Mouse (Mus musculus): ENCODE results near the gene Myof. TPM values are rescaled to one million over a fixed set of nuclear protein-coding genes. Genes with fewer than 3 reads are reported as not detected.

Myof gene
- total RNA-seq (2012; rRNA removed) (0.29 and 0.30 TPM in 2 replicates), total RNA-seq (2014; rRNA removed) (0.49 and 0.59 TPM in 2 replicates), polyA plus RNA-seq (2012; ENCODE audit: insufficient read length, low read depth) (3.9 and 4.1 TPM in 2 replicates)

- no peaks in the 10 kb centered on the region for H3K36me3 ChIP-seq (replicated peaks in 1 of 2; ENCODE audit: control insufficient read depth in 1 of 2, insufficient read depth in 1 of 2, low read length in 1 of 2)
- DNase-seq (ENCODE audit: extremely low read depth), result no peak
- no peak within 1 kb of the TSS for H3K27ac ChIP-seq (ENCODE audit: insufficient read depth, low read depth)
- H3K4me3 ChIP-seq (replicated peaks in 1 of 3; ENCODE audit: low read depth in 2 of 3, low read length in 2 of 3, poor library complexity in 1 of 3), result peak within 1 kb of the TSS; percentile 27 to 60 (median 43)
- peak; percentile 73 for TF ChIP-seq ZC3H11A (IDR thresholded peaks at IDR 0.05; ENCODE audit: low read depth, low read length)
- no peak for TF ChIP-seq ZMIZ1 (IDR thresholded peaks at IDR 0.05; ENCODE audit: low read depth, low read length)
- no peak for TF ChIP-seq HCFC1 (IDR thresholded peaks at IDR 0.05; ENCODE audit: low read depth, low read length)
- TF ChIP-seq RAD21 (IDR thresholded peaks at IDR 0.05; ENCODE audit: low read depth, low read length), result peak; percentile 86
- peak; percentile 87 for TF ChIP-seq SMC3 (IDR thresholded peaks at IDR 0.05; ENCODE audit: low read depth, low read length)
- TF ChIP-seq CTCF (conservative IDR thresholded peaks at IDR 0.05 in 1 of 2, IDR thresholded peaks at IDR 0.05 in 1 of 2; ENCODE audit: low read depth in 2 of 2, low read length in 2 of 2), result peak; percentile 9 to 92; a peak in 2 of 4 replicates
- no peak for TF ChIP-seq E2F4 (IDR thresholded peaks at IDR 0.05; ENCODE audit: insufficient replicate concordance, low read depth, low read length)
- no peak for TF ChIP-seq POLR2AphosphoS2 (IDR thresholded peaks at IDR 0.05; ENCODE audit: low read depth, low read length)
- 0 out of 2 replicates have a peak within 1 kb of the TSS, but pooled peaks have one; percentile 29 for H3K9ac ChIP-seq (ENCODE audit: insufficient read depth, low read depth)
- H3K27me3 ChIP-seq (replicated peaks), result peaks cover 8% of the 10 kb centered on the region
- no peaks in the 10 kb centered on the region for H3K79me2 ChIP-seq (replicated peaks; ENCODE audit: control insufficient read depth, extremely low read depth, insufficient read depth, poor library complexity, severe bottlenecking)
- H3K9me3 ChIP-seq (replicated peaks; ENCODE audit: low read length), result no peaks in the 10 kb centered on the region
- in situ Hi-C loops (cut with MboI; ENCODE audit: low pct_ligation_motif_present, low pct_unique_long_range_greater_than_20kb, low sequenced_read_pairs), result no loop called here
- dilution Hi-C loops (cut with MboI; ENCODE audit: extremely low pct_ligation_motif_present, extremely low pct_unique_long_range_greater_than_20kb, low sequenced_read_pairs), result no loop called here
- no peaks in the 10 kb centered on the region; a peak in 1 of 4 replicates for H3K4me1 ChIP-seq (ENCODE audit: control insufficient read depth in 1 of 2, insufficient read depth in 2 of 2)
- H3K4me2 ChIP-seq (ENCODE audit: insufficient read depth, low read depth, poor library complexity, severe bottlenecking), result peak within 1 kb of the TSS; percentile 84
These were observed at the start of gene Myof for GRCm38 (mm10) chr19:38043281-38043981. TSS of gene Myof (minus strand) at chr19:38043577.

GRCm38 (mm10) chr19:38091512-38091985, 48.2 kb upstream of the Myof start:
- TF ChIP-seq EP300 (IDR thresholded peaks at IDR 0.05; ENCODE audit: low read length) (no peak), BHLHE40 (IDR thresholded peaks at IDR 0.05; ENCODE audit: low read depth, low read length) (0 out of 2 replicates have a peak, but pooled peaks have one; percentile 15)
- peak; percentile 46 for DNase-seq (ENCODE audit: extremely low read depth)
- Histone ChIP-seq H3K36me3 (replicated peaks in 1 of 2; ENCODE audit: control insufficient read depth in 1 of 2, insufficient read depth in 1 of 2, low read length in 1 of 2) (no peaks in the 10 kb centered on the region), H3K27ac (ENCODE audit: insufficient read depth, low read depth) (no peak overlapping the region), H3K4me1 (ENCODE audit: control insufficient read depth in 1 of 2, insufficient read depth in 2 of 2) (peaks cover 11 to 27% of the 10 kb centered on the region in 2 experiments), H3K9me3 (replicated peaks; ENCODE audit: low read length) (no peaks in the 10 kb centered on the region), H3K27me3 (replicated peaks) (no peaks in the 10 kb centered on the region), H3K9ac (ENCODE audit: insufficient read depth, low read depth) (no peak overlapping the region), H3K4me3 (replicated peaks in 1 of 3; ENCODE audit: low read depth in 2 of 3, low read length in 2 of 3, poor library complexity in 1 of 3) (no peak overlapping the region), H3K4me2 (ENCODE audit: insufficient read depth, low read depth, poor library complexity, severe bottlenecking) (no peak overlapping the region), H3K79me2 (replicated peaks; ENCODE audit: control insufficient read depth, extremely low read depth, insufficient read depth, poor library complexity, severe bottlenecking) (no peaks in the 10 kb centered on the region)
- in situ Hi-C loops (cut with MboI; ENCODE audit: low pct_ligation_motif_present, low pct_unique_long_range_greater_than_20kb, low sequenced_read_pairs), result no loop called here
- dilution Hi-C loops (cut with MboI; ENCODE audit: extremely low pct_ligation_motif_present, extremely low pct_unique_long_range_greater_than_20kb, low sequenced_read_pairs), result no loop called here

- H3K27me3 ChIP-seq (replicated peaks), result no peaks in the 10 kb centered on the region
- H3K4me1 ChIP-seq (ENCODE audit: control insufficient read depth in 1 of 2, insufficient read depth in 2 of 2), result peaks cover 11 to 24% of the 10 kb centered on the region in 2 experiments
- dilution Hi-C loops (cut with MboI; ENCODE audit: extremely low pct_ligation_motif_present, extremely low pct_unique_long_range_greater_than_20kb, low sequenced_read_pairs), result no loop called here
- no peaks in the 10 kb centered on the region for H3K36me3 ChIP-seq (replicated peaks in 1 of 2; ENCODE audit: control insufficient read depth in 1 of 2, insufficient read depth in 1 of 2, low read length in 1 of 2)
- no peaks in the 10 kb centered on the region for H3K79me2 ChIP-seq (replicated peaks; ENCODE audit: control insufficient read depth, extremely low read depth, insufficient read depth, poor library complexity, severe bottlenecking)
- no peak overlapping the region for H3K4me2 ChIP-seq (ENCODE audit: insufficient read depth, low read depth, poor library complexity, severe bottlenecking)
- in situ Hi-C loops (cut with MboI; ENCODE audit: low pct_ligation_motif_present, low pct_unique_long_range_greater_than_20kb, low sequenced_read_pairs), result no loop called here
- no peaks in the 10 kb centered on the region for H3K9me3 ChIP-seq (replicated peaks; ENCODE audit: low read length)
- no peak overlapping the region for H3K27ac ChIP-seq (ENCODE audit: insufficient read depth, low read depth)
- no peak overlapping the region for H3K9ac ChIP-seq (ENCODE audit: insufficient read depth, low read depth)
- H3K4me3 ChIP-seq (replicated peaks in 1 of 3; ENCODE audit: low read depth in 2 of 3, low read length in 2 of 3, poor library complexity in 1 of 3), result no peak overlapping the region
- DNase-seq (ENCODE audit: extremely low read depth), result no peak
- TF ChIP-seq MXI1 (IDR thresholded peaks at IDR 0.05; ENCODE audit: low read depth, low read length), result no peak
These were observed 46.0 kb upstream of the Myof start for GRCm38 (mm10) chr19:38089358-38089757.

All from CH12.LX (cell line).